Mouse (Mus musculus): ENCODE data around the gene Plekhm1.

Plekhm1 gene

DNA sequence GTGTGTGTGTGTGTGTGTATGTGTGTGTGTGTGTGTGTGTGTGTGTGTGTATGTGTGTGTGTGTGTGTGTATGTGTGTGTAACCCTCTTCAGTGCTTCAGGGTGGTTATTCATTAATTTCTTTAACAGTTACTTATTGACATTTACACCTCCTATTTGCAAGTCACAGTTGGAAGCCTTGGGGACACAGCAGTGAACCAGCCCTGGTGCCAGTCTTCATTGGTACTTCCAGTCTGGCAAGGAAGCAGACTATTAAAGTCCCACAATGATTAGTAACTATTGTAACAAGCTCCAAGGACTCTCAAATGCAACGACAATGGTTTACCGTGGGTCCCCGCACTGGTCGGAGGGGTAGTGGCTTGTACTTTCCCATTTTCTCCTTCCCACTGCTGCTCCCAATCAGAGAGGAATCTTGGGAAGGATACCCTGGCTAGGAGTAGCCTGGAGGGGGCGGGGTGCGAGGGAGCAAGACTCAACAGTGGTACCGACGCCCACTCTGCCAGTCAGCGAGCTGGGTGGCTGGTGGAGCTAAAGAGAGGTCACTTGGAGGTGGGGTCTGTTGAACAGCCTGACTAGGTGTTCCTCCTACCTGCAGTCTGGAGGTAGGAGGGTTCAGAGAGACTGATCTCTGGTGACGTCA lies 97.6 kb downstream of the Plekhm1 start:
- H3K4me1 ChIP-seq (replicated peaks; ENCODE audit: low read depth, low read length) = peaks cover 19% of the 10 kb centered on the region
- H3K27me3 ChIP-seq (ENCODE audit: insufficient read depth, low read length) = peaks cover 31% of the 10 kb centered on the region
- H3K9me3 ChIP-seq (ENCODE audit: low read length) = no peaks in the 10 kb centered on the region
- no peak overlapping the region for H3K4me3 ChIP-seq (replicated peaks; ENCODE audit: low read length)
- no peaks in the 10 kb centered on the region for H3K36me3 ChIP-seq (ENCODE audit: insufficient read depth, low read length)
- no peak for TF ChIP-seq CTCF (conservative IDR thresholded peaks at IDR 0.05; ENCODE audit: low read length)
- no peak for TF ChIP-seq POU5F1 (IDR thresholded peaks at IDR 0.05; ENCODE audit: borderline replicate concordance, low read length)
- no peak for TF ChIP-seq NANOG (IDR thresholded peaks at IDR 0.05; ENCODE audit: borderline replicate concordance, low read length)

Data from E14TG2a.4 (cell line).